Mouse (Mus musculus) left cerebral cortex, postnatal 4 days (tissue): Measurements from ENCODE around the gene Alpk1. TPM values are rescaled to one million over a fixed set of nuclear protein-coding genes. Genes with fewer than 3 reads are reported as not detected.
"Not testable (repeated sequence)": the region's sequence is repeated elsewhere in the genome, so short reads cannot be mapped to it uniquely, and the experiment has no call there.

Experiments
- DNase-seq: peaks from one replicate; pipeline ENCODE4 v3.0.0-alpha.2; 2022
- intact Hi-C: fragments of 180-260 bp; cut with DNase I; formaldehyde crosslinking; loops from one replicate; pipeline ENCODE4 v1.15.1; 2025
- total RNA-seq, 2 experiments: library from RNA; stranded (reverse); gene quantifications; 2 replicates each; pipeline ENCODE4 v1.2.3; 2021

Gene Alpk1
- total RNA-seq, 2 experiments from 2014 or later: 2.0 to 4.0 TPM

DNA sequence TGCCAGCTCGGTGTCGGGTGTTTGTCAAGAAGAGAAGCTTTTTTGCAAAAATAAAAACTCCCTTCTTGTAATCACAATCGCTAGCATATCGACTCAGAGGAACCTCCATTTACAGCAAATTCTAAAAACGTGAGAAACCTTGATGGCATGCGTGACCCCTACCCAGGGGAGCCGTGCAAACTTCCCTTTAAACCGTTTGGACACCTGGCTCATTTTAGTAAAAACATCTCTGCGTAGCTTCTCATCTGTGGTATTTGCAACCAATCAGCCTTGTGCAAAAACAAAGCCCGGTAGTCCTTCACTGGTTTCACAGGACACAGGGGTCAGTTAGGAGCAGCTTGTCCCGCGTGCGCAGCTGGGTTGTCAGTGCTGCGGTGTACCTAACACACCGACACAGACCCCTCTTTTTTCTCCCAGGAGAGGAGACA, 10.7 kb upstream of the Alpk1 start:
- DNase-seq: no peak
- intact Hi-C loops: no loop called here

DNA sequence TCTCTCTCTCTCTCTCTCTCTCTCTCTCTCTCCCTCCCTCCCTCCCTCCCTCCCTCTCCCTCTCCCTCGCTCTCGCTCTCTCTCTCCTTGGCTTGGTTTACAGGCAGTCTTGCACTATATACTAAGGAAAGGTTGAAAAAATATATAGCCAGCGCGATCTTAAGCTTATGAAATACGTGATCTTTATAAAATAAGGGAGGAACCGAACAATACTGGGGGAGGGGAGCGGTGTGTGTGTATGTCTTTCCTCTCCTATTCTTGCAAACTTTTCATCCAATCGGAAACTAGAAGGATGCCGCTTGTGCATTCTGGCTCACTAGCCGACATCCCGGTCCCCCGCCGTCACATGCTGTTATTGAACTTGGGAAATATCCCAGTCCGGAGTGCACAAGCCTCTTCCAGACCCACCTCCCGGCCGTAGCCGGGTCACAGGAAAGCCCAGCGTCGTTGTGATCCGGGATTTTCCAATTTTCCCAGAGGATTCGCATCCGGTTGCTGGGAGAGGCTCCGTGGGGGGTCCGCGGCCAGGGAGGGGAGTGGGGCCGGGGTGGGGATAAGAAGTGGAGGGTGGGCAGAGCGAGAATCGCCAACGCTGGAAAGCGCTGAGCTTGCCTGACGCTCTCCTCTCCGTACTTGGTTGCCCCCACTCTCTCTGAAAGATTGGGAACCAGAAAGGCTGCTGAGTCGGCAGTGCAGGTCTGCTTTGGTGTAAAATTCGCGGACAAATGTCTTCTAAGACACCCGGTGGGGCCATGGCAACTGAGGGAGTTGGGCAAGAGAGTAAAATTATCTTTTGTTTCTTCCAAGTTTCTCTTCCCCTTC, 10.1 kb upstream of the Alpk1 start:
- peak; percentile 48 for DNase-seq

DNA sequence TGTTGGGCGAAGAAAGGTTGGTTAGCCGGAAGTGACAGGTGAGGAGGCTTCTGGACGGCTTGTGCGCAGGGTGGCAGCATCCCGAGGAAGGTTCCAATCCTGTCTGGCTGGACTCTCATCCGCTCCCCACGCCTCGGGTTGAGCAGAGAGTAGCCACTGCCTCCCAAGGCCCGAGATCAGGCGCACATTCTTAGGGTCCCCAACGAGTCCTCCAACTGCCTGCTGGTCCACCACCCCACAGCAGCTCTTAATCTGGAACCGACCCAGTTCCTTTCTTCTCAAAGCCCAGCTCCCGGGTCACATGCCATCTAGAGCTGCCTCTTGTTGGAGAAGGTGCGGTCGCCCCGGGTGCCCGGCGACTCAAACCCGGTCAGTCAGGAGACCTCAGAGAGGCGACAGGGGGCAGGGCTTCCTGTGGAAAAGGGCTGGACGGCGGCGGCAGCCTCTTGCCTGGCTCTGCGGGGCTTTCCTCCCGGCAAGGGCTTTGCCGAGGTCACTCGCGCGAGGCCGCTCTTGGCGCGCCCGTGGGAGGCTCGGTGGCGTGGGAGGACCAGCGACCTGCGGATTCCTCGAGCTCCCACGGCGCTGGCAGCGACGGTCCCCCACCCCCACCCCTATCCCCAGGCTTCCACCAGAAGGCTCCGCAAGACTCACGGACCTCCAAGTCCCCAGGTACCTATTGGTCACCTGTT, 9.3 kb upstream of the Alpk1 start, which contains the start of gene Tifa:
TSS of gene Tifa (plus strand) at position 306 of the 692 bp plus-strand sequence.
- DNase-seq: peak; percentile 46
- intact Hi-C loops: no loop called here

More for the DNA sequence above, 10.1 kb upstream of the Alpk1 start:
- intact Hi-C loops: no loop called here

DNA sequence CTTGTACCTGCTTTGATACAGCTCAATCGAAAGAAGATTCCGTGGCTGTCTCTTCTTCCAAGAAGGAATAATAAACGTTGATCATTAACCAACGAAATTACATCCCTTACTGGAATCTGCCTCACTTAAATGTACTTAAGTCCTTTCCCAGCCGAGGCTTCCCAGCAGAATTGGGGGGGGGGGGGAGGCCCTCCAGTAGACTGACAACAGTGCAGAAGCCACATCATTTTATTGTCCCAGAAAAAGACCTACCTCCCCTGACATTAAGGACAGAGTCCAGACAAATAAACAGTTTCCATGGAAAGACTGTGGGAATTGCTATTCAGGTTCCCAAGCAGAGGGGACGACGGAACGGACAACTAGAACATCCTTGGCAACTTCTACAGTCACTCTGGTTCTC, 8.6 kb upstream of the Alpk1 start:
- DNase-seq: no peak
- intact Hi-C loops: no loop called here

DNA sequence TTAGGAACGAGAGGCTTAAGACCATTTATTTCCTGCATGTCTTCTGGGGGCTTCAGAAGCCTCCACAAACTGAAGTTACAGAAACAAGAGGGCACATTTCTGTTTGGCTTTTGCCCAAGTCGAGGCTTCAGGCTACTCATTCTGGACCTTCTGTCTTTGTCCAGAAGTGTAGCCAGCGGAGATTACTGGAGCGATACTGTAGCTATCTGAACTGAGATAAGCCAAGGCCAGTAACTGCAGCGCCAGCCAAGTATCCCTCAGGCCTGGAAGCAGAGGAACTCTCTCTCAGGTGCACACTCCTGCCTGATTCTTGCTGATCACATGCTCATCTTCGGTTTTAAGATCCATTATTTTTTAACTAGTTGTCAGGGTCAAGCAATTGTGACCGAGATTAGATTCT, 7.7 kb upstream of the Alpk1 start:
- intact Hi-C loops: no loop called here

DNA sequence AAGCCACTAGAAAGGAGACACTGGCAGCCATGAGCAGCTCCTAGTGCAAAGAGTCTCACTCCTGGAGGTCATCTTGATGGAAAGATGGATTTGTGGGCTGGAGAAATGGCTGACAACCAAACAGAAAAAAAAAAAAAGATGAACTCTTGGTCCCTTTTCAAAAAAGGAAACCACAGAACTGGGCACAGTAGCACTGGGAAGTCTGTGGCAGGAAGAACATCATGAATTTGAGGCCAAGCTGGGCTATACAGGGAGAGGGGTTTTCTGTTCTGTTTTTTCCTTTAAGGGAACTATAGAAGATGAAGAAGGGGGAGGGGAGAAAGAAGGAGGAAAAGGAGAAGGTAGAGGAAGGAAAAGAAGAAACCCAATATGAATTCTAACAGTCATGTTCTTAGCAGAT, 6.7 kb upstream of the Alpk1 start:
- intact Hi-C loops: no loop called here
- no peak for DNase-seq

More for the DNA sequence above, 7.7 kb upstream of the Alpk1 start:
- DNase-seq: no peak

DNA sequence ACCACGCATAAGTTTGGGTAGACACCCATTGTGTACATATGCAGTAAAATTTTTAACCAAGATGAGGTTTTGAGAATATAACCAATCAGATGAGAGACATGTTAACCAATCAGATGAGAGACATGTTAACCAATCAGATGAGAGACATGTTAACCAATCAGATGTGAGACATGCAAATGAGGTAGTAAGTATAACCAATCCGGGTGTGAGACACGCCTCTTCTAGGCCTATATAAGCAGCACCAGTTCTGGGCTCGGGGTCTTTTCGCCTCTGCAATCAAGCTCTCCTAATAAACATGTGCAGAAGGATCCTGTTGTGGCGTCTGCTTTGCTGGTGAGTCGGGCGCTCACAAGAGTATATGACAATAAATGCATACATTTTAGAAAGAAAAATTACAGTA, 3.4 kb upstream of the Alpk1 start:
- DNase-seq, intact Hi-C loops: not testable (repeated sequence)

DNA sequence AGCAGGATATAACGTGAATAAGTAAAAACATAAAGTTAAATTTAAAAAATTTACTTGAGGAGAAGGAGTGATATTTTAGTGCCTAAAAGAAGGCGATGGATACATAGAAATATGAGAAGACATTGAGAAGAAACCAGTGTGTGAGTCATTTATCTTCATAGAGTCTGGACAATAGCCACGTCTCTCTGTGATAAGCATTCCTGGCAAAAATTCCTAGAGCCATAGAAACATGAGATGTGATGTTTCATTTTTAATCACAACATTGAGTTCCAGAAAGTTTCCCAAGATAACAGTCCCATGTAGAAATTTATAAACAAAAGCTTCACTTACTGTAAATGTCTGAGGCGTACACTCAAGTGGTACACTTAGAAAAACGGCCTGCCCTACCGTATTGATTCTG, 2.6 kb upstream of the Alpk1 start:
- intact Hi-C loops: no loop called here
- no peak for DNase-seq

DNA sequence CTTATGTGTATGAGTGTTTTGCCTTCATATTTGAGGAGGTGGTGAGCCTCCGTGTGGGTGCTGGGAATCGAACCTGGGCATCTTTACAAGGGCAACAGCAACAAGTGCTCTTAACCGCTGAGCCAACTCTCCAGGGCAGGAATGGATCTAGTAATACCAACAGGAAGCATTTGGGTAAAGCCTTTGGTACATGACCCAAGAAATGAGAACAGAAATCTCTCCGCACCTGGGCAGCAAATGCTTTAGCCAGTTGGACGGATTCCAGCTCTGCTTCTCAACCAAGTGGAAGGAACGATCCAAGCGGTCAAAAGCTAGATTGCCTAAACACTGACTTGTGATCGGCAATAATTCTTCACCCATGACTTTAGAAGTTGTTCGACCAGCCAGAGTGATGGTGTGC, 594 bp upstream of the Alpk1 start:
- no peak for DNase-seq
- intact Hi-C loops: no loop called here

DNA sequence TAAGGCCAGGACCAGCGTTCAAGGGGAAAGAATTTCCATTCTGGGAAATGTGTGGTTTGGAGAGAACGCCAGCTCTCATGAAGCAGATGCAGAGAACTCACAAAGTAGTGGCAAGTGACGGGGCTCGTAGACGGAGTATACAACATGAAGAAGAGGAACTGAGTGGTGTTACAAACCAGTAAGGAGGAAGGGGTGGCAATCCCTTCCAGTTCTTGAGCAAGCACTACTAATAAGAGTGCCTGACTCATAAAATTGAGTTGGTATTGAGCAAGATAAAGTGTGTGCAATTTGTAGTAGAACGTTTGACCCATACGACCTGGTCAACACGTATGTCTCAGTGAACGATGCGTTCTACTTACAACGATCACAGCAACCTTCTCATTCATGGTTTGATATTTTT, 11.2 kb downstream of the Alpk1 start:
- intact Hi-C loops: no loop called here
- DNase-seq: no peak

DNA sequence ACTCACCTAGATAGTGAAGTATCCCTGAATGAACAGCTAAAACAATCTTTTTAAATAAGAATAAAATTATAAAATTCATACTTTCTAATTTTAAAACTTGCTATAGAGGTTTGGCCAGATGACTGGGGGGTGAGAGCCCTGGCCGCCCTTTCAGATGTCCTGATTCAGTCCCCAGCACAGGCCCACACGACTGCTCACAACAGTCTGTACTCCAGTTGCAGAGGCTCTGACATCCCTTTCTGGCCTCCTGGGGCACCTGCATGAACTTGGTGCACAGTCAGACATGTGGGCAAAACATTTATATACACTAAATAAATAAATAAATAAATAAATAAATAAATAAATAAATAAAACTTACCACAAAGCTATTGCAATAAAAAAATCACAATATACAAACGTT, 14.4 kb downstream of the Alpk1 start:
- intact Hi-C loops: no loop called here
- DNase-seq: no peak

DNA sequence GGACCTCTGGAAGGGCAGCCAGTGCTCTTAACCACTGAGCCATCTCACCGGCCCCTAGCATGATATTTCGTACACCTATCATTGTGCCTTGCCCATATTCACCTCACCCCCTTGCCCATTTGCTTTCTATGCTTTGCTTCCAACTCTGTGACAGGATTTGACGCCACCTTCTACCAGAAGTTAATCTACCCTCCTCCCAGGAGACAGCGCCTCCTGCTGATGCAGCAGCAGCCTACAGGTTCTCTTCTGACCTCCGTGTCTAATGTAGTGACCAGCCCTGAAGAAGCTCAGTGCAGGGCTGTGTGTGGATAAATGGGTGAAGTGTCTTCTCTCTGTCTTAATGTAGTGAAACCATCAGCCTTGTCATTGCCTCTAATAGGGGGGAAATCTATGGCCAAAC, 15.8 kb downstream of the Alpk1 start:
- no peak for DNase-seq
- intact Hi-C loops: no loop called here

DNA sequence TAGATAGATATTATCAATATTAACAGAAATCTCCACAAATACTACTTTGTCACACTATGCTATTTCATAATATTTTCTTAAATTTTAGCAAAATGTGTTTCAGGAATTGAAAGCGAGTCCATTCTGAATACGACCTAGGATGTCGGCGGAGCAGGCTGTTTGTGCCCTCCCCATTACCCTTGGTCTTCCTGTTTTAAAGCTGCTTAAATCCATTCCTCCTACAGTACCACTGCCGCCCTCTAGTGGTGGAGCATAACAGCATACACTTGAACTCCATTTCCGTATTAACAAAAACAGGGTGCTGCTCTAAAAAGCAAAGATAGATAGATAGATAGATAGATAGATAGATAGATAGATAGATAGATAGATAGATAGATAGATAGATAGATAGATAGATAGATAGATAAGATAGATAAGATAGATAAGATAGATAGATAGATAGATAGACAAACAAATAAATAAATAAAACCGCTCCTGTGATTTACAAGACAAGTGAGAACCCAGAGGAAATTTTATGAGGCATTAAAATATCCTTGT, 17.2 kb downstream of the Alpk1 start:
- intact Hi-C loops: no loop called here
- peak; percentile 84 for DNase-seq

DNA sequence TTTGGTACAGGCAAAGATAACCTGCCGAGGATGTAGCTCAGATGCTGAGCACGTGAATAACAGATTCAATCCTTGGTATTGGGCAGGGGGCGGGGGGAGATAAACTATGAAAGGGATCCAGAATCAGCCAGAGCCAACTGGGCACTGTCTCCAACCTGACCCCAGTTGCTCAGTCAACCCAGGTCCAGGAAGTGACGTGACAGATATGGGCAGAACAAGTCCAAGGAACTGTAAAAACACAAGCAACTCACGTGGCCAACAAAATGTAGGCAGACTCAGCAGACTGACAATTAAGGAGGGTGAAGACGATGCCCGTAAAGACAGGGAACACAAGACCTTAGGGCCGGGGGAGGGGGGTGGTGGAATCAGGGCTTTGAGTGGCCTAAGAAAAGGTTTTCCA, 17.9 kb downstream of the Alpk1 start:
- intact Hi-C loops: no loop called here
- no peak for DNase-seq

DNA sequence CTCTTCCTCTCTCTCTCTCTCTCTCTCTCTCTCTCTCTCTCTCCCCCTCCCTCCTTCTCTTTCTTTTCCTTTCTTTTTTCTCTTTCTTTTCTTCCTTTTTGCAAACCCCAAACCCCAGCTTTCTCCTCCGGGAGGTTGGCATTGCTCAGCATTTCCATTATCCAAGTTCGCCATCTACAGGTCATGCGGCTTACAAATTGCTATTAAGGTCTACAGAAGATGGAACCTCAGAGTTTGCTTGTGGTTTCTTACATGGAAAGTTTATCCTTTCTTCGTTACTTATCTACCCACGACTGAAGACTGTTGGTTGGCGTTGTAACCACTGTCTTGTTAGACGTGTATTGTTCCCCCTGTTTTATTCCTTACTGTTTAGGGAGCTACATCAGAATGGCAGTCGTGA, 21.1 kb downstream of the Alpk1 start:
- intact Hi-C loops: loop anchor here (5.0 kb wide), 2 partner anchors 127 to 187 kb away; partner anchors contain the start of gene Neurog2
- DNase-seq: peak; percentile 45

DNA sequence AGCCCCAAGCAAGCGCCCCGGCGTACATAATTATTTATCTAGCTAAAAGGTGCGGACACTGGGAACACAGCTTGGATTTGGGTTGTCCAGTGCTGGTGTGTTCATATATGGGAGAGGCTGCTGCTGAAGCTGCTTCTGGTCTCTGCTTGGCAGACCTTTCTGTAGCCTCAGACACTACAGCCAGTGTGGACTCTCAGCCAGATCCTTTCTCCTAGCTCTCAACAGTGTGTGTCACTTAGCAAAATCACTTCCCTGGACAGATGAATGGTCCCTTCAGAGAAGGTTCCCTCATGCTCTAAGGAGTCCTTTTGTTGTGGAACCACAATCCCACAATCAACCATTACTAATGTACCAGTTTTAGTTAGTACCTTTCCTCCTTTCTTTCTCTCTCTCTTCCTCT, 21.5 kb downstream of the Alpk1 start:
- intact Hi-C loops: loop anchor here (5.0 kb wide), 2 partner anchors 127 to 187 kb away; partner anchors contain the start of gene Neurog2
- no peak for DNase-seq

DNA sequence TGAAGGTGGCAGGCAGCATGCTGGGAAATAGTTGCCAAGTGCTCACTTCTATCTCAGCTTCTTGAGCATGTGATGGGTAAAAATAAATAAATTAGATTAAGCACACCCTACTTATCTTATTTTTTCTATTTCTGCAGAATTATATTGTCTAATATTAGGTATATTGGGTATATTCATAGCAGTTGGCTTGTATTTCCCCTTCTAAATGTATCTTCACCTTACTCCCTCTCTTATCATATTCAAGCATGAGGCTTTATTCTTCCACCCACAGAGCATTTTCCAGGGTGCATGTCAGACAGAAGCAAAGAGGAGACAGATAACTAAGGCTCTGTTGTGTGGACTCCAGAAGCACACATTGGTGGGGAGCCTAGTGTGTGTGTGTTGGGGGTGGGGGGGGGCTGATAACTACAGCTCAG, 22.4 kb downstream of the Alpk1 start:
- intact Hi-C loops: loop anchor here (5.0 kb wide), 2 partner anchors 126 to 186 kb away; partner anchors contain the start of gene Neurog2
- DNase-seq: no peak

DNA sequence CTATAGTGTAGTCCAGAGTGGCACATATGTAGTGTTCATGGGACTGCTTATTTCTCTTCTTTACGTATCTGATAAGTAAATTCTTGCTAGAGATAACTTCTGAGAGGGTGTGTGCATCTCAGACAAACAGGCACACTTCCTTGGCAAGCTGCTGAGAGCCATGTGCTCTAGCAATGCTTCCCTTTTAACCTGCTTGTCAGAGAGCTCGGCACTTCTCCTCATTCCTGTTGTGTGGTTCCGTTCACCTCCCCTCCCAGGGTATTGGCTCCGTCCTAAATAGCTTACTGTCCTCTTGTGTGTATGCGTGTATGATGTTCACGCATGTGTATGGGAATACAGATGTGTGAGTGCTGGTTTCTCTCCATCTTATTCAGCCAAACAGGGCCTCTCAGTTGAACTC, 23.9 kb downstream of the Alpk1 start:
- intact Hi-C loops: loop anchor here (5.0 kb wide), 2 partner anchors 124 to 184 kb away; partner anchors contain the start of gene Neurog2
- DNase-seq: no peak

DNA sequence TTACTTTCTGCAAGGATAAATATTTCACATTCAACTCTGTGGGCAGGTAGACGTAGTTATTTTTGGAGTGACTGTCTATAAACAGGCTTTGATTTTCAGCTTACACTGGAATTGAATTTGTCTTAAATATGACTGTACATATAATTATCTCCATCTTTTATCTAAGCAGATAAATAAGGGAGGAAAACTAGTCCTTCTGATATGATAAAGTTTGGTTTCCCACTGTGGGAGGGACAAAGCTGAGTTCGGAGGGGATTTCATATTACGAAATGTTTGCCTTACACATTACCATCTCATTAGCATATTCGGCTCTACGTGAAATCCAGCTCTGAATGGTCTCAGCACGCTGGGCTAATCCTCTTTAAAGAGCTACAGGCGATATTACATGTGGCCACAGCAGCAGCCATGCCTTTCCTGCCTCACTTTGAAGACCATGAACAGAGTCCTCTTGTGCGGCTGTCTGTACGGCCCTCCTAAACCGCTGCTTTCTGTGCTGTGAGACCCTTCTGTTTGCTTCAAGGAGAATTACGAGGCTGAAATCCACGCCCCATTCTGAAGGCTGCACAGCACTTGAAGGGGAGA, 30.3 kb downstream of the Alpk1 start:
- DNase-seq: no peak
- intact Hi-C loops: no loop called here

DNA sequence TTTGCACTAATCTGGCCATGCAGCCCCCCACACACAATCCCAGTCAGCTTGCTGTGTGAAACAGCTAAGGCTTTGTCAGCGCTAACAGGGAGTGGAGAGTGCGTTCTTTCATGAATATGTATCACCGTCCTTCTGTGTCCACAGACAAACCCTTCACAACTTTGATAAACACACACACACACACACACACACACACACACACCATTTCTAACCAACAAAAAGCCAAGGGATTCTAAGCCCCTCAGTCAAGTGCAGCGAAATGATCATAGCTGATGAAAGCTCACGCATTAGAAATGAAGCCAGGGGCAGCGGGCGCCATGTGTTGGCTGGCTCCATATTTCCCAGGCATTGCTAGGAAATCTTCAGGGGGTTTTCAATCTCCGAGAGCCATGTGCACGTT, 31.1 kb downstream of the Alpk1 start:
- intact Hi-C loops: no loop called here
- DNase-seq: no peak

DNA sequence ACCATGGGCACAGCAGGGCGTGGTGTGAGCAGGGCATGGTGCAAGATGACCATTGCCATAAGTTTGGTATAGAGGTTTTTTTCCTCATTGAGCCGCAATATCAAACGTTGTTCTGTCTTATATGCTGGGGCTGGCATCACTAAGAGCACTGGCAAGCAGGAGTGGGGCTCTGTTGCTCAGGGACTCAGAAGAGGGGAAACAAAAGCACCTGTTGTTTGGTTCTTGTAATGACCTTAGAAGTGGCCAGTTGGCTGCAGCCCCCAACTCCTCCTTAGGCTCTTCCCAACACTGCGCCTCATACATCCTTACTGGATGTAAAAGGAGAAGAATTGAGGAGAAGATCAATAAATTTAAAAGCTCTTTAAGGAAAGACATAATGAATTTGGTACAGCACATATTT, 31.7 kb downstream of the Alpk1 start:
- intact Hi-C loops: no loop called here
- DNase-seq: no peak
